Mouse (Mus musculus) bone marrow, adult 2 months (tissue): ENCODE measurements around the gene Emcn. TPM values are rescaled to one million over a fixed set of nuclear protein-coding genes. Genes with fewer than 3 reads are reported as not detected.

Source experiments
- H3K27ac ChIP-seq: fragments of 200-500 bp; 2 replicates; pipeline ENCODE4 v1.5.1; 2012; ENCODE audit warnings: low read depth, mild to moderate bottlenecking, control low read depth, inconsistent platforms, low read length; ENCODE audit not compliant: control insufficient read depth, poor library complexity, insufficient read depth
- H3K4me1 ChIP-seq: fragments of 200-500 bp; 2 replicates; pipeline ENCODE4 v1.6.1; 2011; ENCODE audit warnings: low read length; ENCODE audit not compliant: control insufficient read depth, insufficient read depth
- H3K4me3 ChIP-seq: fragments of 200-500 bp; replicated peaks from 2 replicates; pipeline ENCODE3; 2011; ENCODE audit warnings: mild to moderate bottlenecking, low read depth, low read length, control low read depth; ENCODE audit not compliant: control insufficient read depth
- CTCF ChIP-seq: fragments of 200-500 bp; IDR thresholded peaks from 2 replicates; pipeline ENCODE4 v1.5.1; 2011; ENCODE audit warnings: low read length, control low read depth; ENCODE audit not compliant: control insufficient read depth, insufficient read depth
- POLR2A ChIP-seq: fragments of 200-500 bp; IDR thresholded peaks from 2 replicates; pipeline ENCODE4 v1.6.1; 2011; ENCODE audit warnings: low read depth, mild to moderate bottlenecking, control low read depth, low read length, borderline replicate concordance; ENCODE audit not compliant: control insufficient read depth
- WGBS: fragments of 180-500 bp; shearing (Covaris S2); methylation state at CpG from one replicate; pipeline ENCODE4 v1.1.7; 2018; 5-methylcytosine and 5-hydroxymethylcytosine counted together
- polyA plus RNA-seq: library from polyadenylated mRNA; stranded (reverse); fragments of >200 nt; gene quantifications from 2 replicates; pipeline ENCODE4 v1.2.4, GENCODE M21; 2011; ENCODE audit warnings: low replicate concordance; ENCODE audit not compliant: missing spikeins, insufficient read depth, insufficient read length

The Emcn gene
- polyA plus RNA-seq, 1 experiment: 1.5 TPM

DNA sequence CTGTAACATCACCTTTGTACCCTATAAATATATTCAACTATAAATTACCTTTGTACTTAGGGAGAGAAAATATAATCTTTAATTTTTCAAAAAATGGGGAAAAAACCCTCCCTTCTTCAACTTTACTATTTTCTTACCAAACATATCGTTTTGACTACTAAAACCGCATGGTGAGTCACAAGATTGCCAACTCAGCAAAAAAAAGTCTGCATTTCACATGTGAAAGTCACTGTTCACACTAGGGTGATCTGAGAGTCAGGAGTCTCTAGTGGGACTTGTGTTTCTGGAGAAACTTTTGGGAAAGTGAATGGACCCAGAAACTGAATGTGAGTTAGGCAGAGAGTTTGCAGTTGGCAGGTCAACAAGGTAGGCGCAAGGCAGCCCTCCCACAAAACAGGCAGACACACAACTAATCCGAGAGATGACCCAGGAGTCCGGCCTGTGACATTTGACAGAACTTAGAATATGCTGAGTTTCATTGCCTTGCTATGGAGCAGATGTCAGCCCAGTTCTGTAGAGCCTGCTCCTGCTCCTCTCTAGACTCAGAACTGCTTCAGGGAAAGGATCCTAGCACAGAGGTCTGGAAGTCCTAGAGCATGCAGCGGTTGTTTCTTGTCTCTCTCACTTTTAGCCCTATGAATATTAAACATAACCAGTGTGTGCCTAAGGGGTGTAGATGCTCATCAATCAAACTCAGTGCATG lies 26.4 kb downstream of the Emcn start:
- Histone ChIP-seq H3K27ac (no peak overlapping the region), H3K4me3 (no peak overlapping the region), H3K4me1 (no peaks in the 10 kb centered on the region)
- 86% methylated on average over 6 of the region's 6 CpGs for WGBS
- TF ChIP-seq CTCF (no peak), POLR2A (no peak)

DNA sequence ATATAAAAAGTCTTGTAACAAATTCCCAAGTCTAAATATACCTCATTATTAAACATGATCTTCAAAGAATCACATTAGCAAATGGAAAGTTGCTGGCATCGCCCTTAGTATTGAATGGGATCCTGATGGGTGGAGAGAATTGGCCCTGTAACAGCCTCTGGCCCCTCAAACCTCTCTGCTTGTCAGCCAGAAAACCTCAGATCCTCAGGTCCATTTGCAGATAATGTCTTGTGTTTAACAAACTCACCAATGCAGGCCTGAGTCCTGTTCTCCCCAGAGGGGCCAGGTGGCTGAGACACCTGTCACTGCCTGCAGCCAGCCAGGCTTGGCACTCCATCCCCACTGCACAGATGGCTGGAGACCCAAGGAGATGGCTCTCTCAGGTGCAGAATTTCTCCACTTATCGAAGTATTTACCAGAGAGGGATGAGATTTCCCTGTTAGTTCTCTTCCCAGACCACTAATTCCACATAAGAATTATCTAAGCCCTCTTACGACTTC lies 27.0 kb downstream of the Emcn start:
- Histone ChIP-seq H3K27ac (no peak overlapping the region), H3K4me3 (no peak overlapping the region), H3K4me1 (no peaks in the 10 kb centered on the region)
- no peak for TF ChIP-seq POLR2A
- no peak for TF ChIP-seq CTCF
- 74% methylated on average over 3 of the region's 3 CpGs for WGBS

DNA sequence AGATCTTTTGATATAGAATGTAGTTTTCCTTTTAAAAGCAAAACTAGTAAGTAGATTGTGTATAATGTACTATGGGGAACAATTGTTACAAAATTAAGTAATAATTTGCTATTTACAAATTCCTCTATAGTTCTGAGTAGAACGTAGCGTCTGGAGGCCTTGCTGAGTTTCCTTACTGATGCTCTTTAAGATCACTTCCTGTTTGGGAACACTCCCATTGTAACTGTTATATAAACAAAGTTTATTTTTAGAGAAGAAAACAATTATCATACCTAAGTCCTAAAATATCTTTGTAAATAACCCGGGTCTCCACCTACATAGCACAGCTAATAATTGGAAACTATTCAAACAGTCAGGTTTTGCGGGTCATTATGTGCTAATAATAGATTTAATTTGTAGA lies 32.0 kb downstream of the Emcn start:
- Histone ChIP-seq H3K4me1 (no peaks in the 10 kb centered on the region), H3K27ac (no peak overlapping the region), H3K4me3 (no peak overlapping the region)
- 83% methylated on average over 4 of the region's 4 CpGs for WGBS
- TF ChIP-seq CTCF (no peak), POLR2A (no peak)

DNA sequence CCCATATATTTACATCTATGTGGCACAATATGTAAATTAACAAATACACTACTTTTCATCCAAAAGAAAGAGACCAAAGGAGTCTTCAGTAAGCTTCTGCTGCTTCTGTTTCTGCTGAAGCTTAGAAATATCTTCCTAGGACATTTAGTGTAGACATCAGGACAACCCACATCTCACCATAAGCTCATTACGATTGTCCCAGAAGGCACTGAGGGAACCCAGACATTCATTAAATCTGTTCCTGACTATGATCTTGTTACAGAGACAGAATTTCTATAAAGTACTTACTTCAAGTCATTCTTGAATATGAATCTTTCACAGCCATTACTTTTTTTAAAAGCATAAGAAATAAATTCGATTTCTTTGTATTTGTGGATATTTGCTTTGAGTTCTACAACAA lies 41.4 kb downstream of the Emcn start:
- Histone ChIP-seq H3K27ac (no peak overlapping the region), H3K4me1 (no peaks in the 10 kb centered on the region), H3K4me3 (no peak overlapping the region)
- TF ChIP-seq POLR2A (no peak), CTCF (no peak)
- 74% methylated on average over 2 of the region's 2 CpGs for WGBS

DNA sequence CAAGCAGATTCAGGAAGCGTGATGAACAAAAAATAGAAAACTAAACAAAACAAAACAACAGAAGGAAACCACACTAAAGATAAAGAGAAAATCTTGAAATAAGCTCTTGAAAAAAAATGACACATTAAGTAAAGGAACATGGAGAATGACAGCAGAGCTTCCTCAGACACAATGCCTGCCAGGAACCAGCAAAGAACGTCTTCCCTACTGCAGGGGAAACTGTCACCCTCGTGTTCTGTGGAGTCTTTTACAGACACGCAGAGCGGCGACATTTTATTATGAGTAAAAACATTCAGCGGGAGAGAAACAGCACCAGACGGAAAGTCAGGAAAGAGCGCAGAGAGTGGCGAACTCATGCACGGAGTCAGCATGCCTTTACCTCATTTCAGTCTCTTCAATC lies 54.7 kb downstream of the Emcn start:
- no peak overlapping the region for H3K27ac ChIP-seq
- H3K4me3 ChIP-seq: no peak overlapping the region
- TF ChIP-seq CTCF (no peak), POLR2A (no peak)
- H3K4me1 ChIP-seq: no peaks in the 10 kb centered on the region
- WGBS: 84% methylated on average over 11 of the region's 11 CpGs

DNA sequence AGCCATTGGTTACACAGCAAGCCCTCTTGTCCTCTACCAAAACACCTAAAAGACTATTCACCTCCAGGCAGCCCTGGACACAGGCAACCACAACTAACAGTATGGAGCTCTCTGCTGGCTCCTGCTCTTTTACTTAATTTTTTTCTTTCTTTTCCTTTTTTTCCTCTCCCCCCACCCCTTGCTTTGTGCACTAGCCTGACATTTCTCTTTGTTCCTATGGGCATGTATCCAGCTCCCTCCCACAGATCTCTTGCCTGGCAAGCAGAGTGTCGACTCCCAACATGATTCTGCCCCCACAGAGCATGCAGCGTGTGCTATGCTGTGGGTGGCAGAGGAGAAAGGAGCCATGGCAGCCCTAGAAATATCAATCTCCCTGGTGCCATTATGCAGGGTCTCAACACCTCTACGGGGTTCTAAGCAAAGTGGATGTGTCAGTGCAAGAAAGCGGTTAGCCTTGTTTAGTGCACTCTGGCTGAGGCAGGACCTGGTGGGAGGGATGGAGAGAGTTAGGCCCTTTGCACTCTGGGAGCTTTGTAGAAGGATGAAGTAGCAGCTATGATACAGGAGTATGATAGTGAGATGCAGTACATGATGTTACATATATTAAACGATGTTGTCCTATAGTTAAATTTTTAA lies 74.7 kb downstream of the Emcn start:
- TF ChIP-seq CTCF (no peak), POLR2A (no peak)
- 70% methylated on average over 5 of the region's 5 CpGs for WGBS
- Histone ChIP-seq H3K27ac (no peak overlapping the region), H3K4me3 (no peak overlapping the region), H3K4me1 (no peaks in the 10 kb centered on the region)

DNA sequence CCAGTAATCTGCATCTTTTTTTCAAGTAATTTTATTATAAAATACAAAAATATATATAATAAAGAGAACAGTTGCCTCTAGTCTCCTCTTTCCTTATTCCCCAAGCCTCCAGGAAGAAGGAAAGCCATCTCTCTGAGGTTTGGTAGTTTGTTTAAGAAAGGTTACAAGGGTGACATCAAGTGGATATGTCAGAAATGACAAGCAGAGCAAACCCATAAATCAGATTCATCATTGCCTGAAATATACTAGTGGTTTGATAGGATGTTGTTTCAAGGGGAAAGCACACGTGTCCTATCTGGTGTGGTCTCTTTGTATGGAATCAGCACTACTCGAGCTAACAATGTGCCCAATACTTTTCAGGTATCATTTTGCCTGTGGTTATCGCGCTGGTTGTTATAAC lies 77.8 kb downstream of the Emcn start:
- H3K4me3 ChIP-seq: no peak overlapping the region
- TF ChIP-seq CTCF (no peak), POLR2A (no peak)
- WGBS: 65% methylated on average over 4 of the region's 4 CpGs
- H3K4me1 ChIP-seq: no peaks in the 10 kb centered on the region
- no peak overlapping the region for H3K27ac ChIP-seq

DNA sequence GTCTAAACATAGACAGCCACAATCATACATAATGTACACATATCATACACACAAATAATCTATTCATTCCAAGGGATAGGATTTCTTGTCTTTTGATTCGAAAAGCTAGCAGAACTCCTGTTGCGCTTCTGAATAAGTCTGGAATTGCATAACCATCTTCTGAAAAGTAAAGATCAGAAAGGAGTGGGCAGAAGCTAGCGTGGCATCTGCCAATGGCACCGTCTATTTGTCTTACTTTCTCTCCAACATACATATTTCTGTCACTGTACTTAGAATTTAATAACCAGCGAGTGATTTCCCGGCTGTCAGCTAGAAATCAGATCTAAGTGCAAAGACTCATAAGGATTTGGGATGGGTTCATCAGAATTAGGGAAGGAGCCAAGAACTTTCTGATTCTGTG lies 88.6 kb downstream of the Emcn start:
- H3K4me1 ChIP-seq: no peaks in the 10 kb centered on the region; the same call in 1 of the 2 replicates
- no peak for TF ChIP-seq CTCF
- no peak for TF ChIP-seq POLR2A
- 83% methylated on average over 6 of the region's 6 CpGs for WGBS
- no peak overlapping the region for H3K4me3 ChIP-seq
- no peak overlapping the region for H3K27ac ChIP-seq

DNA sequence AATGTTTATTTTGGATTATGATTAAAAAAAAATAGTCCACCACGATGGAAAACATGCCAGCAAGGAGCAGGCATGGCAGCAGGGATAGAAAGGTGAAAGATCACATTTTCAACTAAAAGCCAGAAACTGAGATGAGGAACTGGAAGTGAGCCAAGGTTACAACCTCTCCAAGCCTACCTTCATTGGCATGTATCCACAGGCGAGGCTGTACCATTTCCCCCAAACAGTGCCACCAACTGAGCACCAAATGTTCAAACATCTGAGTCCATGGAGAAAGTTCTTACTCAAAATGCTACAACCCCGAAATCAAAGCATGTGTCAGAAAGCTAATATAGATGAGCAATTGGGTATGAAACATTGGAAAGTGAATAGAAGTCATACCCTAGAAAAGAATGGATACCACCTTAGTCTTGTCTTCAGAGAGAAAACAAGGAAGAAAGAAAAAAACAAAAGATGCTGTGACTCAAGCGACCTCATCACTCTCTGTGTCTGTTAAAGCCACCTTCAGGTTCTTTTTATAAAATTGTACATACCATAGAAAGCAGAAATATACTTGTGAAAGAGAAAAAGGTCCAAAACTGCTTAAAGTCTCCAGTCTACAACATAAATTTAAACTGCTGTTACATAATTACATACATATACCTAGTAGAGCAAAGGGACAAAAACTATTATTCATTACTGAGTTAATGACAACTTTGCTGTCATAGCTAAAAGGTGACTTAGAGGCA lies 124.2 kb downstream of the Emcn start:
- Histone ChIP-seq H3K4me3 (no peak overlapping the region), H3K27ac (no peak overlapping the region), H3K4me1 (no peaks in the 10 kb centered on the region)
- TF ChIP-seq CTCF (no peak), POLR2A (no peak)
- 65% methylated on average over 4 of the region's 4 CpGs for WGBS
